ENCODE assay signal across 28 mouse cellular contexts in genomic region chr8:84126742-84127141, GRCm38 (mm10). TPM values are rescaled to one million over a fixed set of nuclear protein-coding genes. Genes with fewer than 3 reads are reported as not detected.
DNase-seq lines count a peak whose midpoint lies in the region; ATAC-seq and TF ChIP-seq lines count a peak whose summit lies in the region.
"Had no signal": no experiment of that assay in that cellular context is flagged by ENCODE, and none has a peak within 500 bp of the region (broad histone marks: within the 10 kb centered on the region; RNA-seq: fewer than 3 reads in every experiment).

No protein-coding gene starts in this region.

- peaks cover 2% of the 10 kb centered on the region for H3K36me3 ChIP-seq in limb, embryonic 14.5 days (ENCODE audit: control insufficient read depth, insufficient read depth, low read length)
- H3K36me3 ChIP-seq: heart, embryonic 15.5 days; intestine, embryonic 15.5 days; liver, embryonic 13.5 days had no signal

- no peak overlapping the region for H3K4me2 ChIP-seq in limb, embryonic 14.5 days (replicated peaks; ENCODE audit: low read depth, low read length, severe bottlenecking)
- H3K4me2 ChIP-seq: heart, embryonic 15.5 days; hindbrain, embryonic 15.5 days; intestine, embryonic 15.5 days; kidney, embryonic 15.5 days; liver, embryonic 13.5 days; lung, embryonic 14.5 days; neural tube, embryonic 13.5 days had no signal

- WGBS in limb, embryonic 14.5 days, result 69% methylated on average over 2 of the region's 2 CpGs

- ATAC-seq in CD4-positive, CD25-positive, alpha-beta regulatory T cell, adult 4 months, result peak; percentile 11
- peak; percentile 13; the same call in 1 of the 2 replicates for ATAC-seq in granulocyte monocyte progenitor cell, adult 5-6 weeks (replicated peaks; ENCODE audit: poor library complexity, severe bottlenecking)
- ATAC-seq in limb, embryonic 14.5 days (ENCODE audit: low FRiP score, low read depth), result no peak
- no peak for ATAC-seq in cerebellum, adult (ENCODE audit: insufficient number of reproducible peaks, low FRiP score, low TSS enrichment)
- ATAC-seq: forebrain, embryonic 16.5 days; intestine, embryonic 15.5 days; Patski had no signal

- H3K9ac ChIP-seq in limb, embryonic 14.5 days (ENCODE audit: low read depth, low read length, severe bottlenecking), result 0 out of 2 replicates have a peak overlapping the region, but pooled peaks have one; percentile 17
- H3K9ac ChIP-seq: heart, embryonic 15.5 days; hindbrain, embryonic 15.5 days; intestine, embryonic 15.5 days; kidney, embryonic 15.5 days; liver, embryonic 13.5 days; neural tube, embryonic 13.5 days had no signal

- 0 out of 2 replicates have a peak overlapping the region, but pooled peaks have one; percentile 5 for H3K27ac ChIP-seq in limb, embryonic 14.5 days (replicated peaks; ENCODE audit: low read depth, low read length)
- H3K27ac ChIP-seq: heart, embryonic 15.5 days; hindbrain, embryonic 15.5 days; intestine, embryonic 15.5 days; kidney, embryonic 15.5 days; liver, embryonic 13.5 days; neural tube, embryonic 13.5 days had no signal

- no peaks in the 10 kb centered on the region for H3K27me3 ChIP-seq in limb, embryonic 14.5 days (ENCODE audit: control insufficient read depth, insufficient read depth, low read length)
- H3K27me3 ChIP-seq: hindbrain, embryonic 15.5 days; intestine, embryonic 15.5 days; kidney, embryonic 15.5 days; liver, embryonic 13.5 days; Patski had no signal

- no peaks in the 10 kb centered on the region for H3K9me3 ChIP-seq in limb, embryonic 14.5 days (ENCODE audit: control insufficient read depth, low read length)
- H3K9me3 ChIP-seq: G1E; heart, embryonic 15.5 days; hindbrain, embryonic 15.5 days; intestine, embryonic 15.5 days; kidney, embryonic 15.5 days; liver, embryonic 13.5 days; megakaryocyte, embryonic 14.5 days; neural tube, embryonic 13.5 days had no signal

- H3K4me3 ChIP-seq in limb, embryonic 14.5 days (replicated peaks; ENCODE audit: low read length), result no peak overlapping the region
- H3K4me3 ChIP-seq: heart, embryonic 15.5 days; hindbrain, embryonic 15.5 days; intestine, embryonic 15.5 days; kidney, embryonic 15.5 days; liver, embryonic 13.5 days; neural tube, embryonic 13.5 days had no signal

- TF ChIP-seq POLR2A in limb, embryonic 14.5 days (IDR thresholded peaks at IDR 0.05; ENCODE audit: borderline replicate concordance, extremely low read depth, insufficient read depth, insufficient read length), result no peak

- DNase-seq in heart, adult 11 months, result peak; percentile 83
- no peak for DNase-seq in heart, adult 8-10 months (ENCODE audit: low spot score)
- DNase-seq in limb, embryonic 14.5 days (ENCODE audit: low spot score), result no peak
- no peak for DNase-seq in right cerebral cortex, postnatal 10 days (ENCODE audit: low spot score in 2 of 2)
- DNase-seq in layer of hippocampus, adult 9-10 months (ENCODE audit: low spot score), result no peak
- DNase-seq: adrenal gland, adult 2 months; cerebellum, adult 18-20 months; cerebellum, postnatal 14 days; embryo, embryonic 11 days; gastrocnemius, postnatal 10 days; heart, postnatal 4 days; liver, embryonic 13.5 days; midbrain, embryonic 14.5 days; retina, postnatal 1 day had no signal

- peaks cover 16% of the 10 kb centered on the region; the same call in 1 of the 2 replicates for H3K4me1 ChIP-seq in limb, embryonic 14.5 days (ENCODE audit: control insufficient read depth, insufficient read depth, low read length)
- H3K4me1 ChIP-seq: hindbrain, embryonic 15.5 days; neural tube, embryonic 13.5 days had no signal

RNA-seq across cellular contexts. Expression of gene Podnl1, which starts 1.0 kb away (rescaled TPM):
- total RNA-seq in heart, adult 8-10 months (2022), result under 1 TPM in 2 of 4 experiments, not detected in 2; 0.11 TPM
- 10 to 100 TPM in 1 of 2 experiments, 1 to 10 TPM in 1; 6.1 to 13.1 TPM for polyA plus RNA-seq in CD4-positive, CD25-positive, alpha-beta regulatory T cell, adult 4 months (2017; shearing (Covaris generic))
- 0.41 TPM in 1 of 2 replicates, not detected in the other for total RNA-seq in granulocyte monocyte progenitor cell, adult 5-6 weeks (2014; fragmentation: Nextera tagmentation)
- total RNA-seq in granulocyte monocyte progenitor cell, adult 5-6 weeks (2017), result 0.26 TPM in 1 of 2 replicates, not detected in the other
- polyA plus RNA-seq in limb, embryonic 14.5 days (2012; rRNA removed), result 4.9 and 6.7 TPM in 2 replicates
- 1.3 and 1.5 TPM in 2 replicates for polyA plus RNA-seq in limb, embryonic 14.5 days (2014; fragmentation: Nextera tagmentation; extraction: Ambion mirVana)
- total RNA-seq: G1E; heart, postnatal 4 days; layer of hippocampus, postnatal 10 days had no signal
- polyA plus RNA-seq: liver, embryonic 13.5 days had no signal

RNA-seq across cellular contexts. Expression of gene Cc2d1a, which starts 21.0 kb away (rescaled TPM):
- 10 to 100 TPM; 10.9 to 14.6 (median 12.3) TPM for total RNA-seq in heart, adult 8-10 months (2022)
- 10 to 100 TPM; 12.7 to 19.2 TPM for polyA plus RNA-seq in CD4-positive, CD25-positive, alpha-beta regulatory T cell, adult 4 months (2017; shearing (Covaris generic))
- total RNA-seq in granulocyte monocyte progenitor cell, adult 5-6 weeks (2014; fragmentation: Nextera tagmentation), result 11.8 and 13.5 TPM in 2 replicates
- total RNA-seq in granulocyte monocyte progenitor cell, adult 5-6 weeks (2017), result 4.2 and 9.0 TPM in 2 replicates
- polyA plus RNA-seq in limb, embryonic 14.5 days (2012; rRNA removed), result 30.9 and 34.3 TPM in 2 replicates
- 21.6 and 22.9 TPM in 2 replicates for polyA plus RNA-seq in limb, embryonic 14.5 days (2014; fragmentation: Nextera tagmentation; extraction: Ambion mirVana)

RNA-seq across cellular contexts. Expression of gene 4930432K21Rik, which starts 21.1 kb away (rescaled TPM):
- total RNA-seq in heart, adult 8-10 months (2022), result 1 to 10 TPM in 1 of 4 experiments, under 1 TPM in 3; 0.17 to 1.2 (median 0.31) TPM
- polyA plus RNA-seq in CD4-positive, CD25-positive, alpha-beta regulatory T cell, adult 4 months (2017; shearing (Covaris generic)), result 1 to 10 TPM; 1.1 to 3.2 TPM
- 1.2 TPM in 1 of 2 replicates, not detected in the other for total RNA-seq in granulocyte monocyte progenitor cell, adult 5-6 weeks (2014; fragmentation: Nextera tagmentation)
- total RNA-seq in granulocyte monocyte progenitor cell, adult 5-6 weeks (2017), result 1.2 and 1.8 TPM in 2 replicates
- polyA plus RNA-seq in limb, embryonic 14.5 days (2012; rRNA removed), result 1.7 TPM in 2 replicates
- 0.44 and 0.72 TPM in 2 replicates for polyA plus RNA-seq in limb, embryonic 14.5 days (2014; fragmentation: Nextera tagmentation; extraction: Ambion mirVana)

RNA-seq across cellular contexts. Expression of gene Dcaf15, which starts 22.2 kb away (rescaled TPM):
- total RNA-seq in heart, adult 8-10 months (2022), result 1 to 10 TPM; 6.3 to 8.2 (median 8.0) TPM
- polyA plus RNA-seq in CD4-positive, CD25-positive, alpha-beta regulatory T cell, adult 4 months (2017; shearing (Covaris generic)), result 10 to 100 TPM; 14.5 to 15.5 TPM
- 19.9 and 23.9 TPM in 2 replicates for total RNA-seq in granulocyte monocyte progenitor cell, adult 5-6 weeks (2014; fragmentation: Nextera tagmentation)
- total RNA-seq in granulocyte monocyte progenitor cell, adult 5-6 weeks (2017), result 15.2 and 16.9 TPM in 2 replicates
- 79.5 and 103 TPM in 2 replicates for polyA plus RNA-seq in limb, embryonic 14.5 days (2012; rRNA removed)
- polyA plus RNA-seq in limb, embryonic 14.5 days (2014; fragmentation: Nextera tagmentation; extraction: Ambion mirVana), result 8.7 and 11.5 TPM in 2 replicates

RNA-seq across cellular contexts. Expression of gene Nanos3, which starts 58.3 kb away (rescaled TPM):
- 1 to 10 TPM in 3 of 4 experiments, under 1 TPM in 1; 0.98 to 1.7 (median 1.5) TPM for total RNA-seq in heart, adult 8-10 months (2022)
- under 1 TPM in 1 of 2 experiments, not detected in 1; 0.81 TPM for polyA plus RNA-seq in CD4-positive, CD25-positive, alpha-beta regulatory T cell, adult 4 months (2017; shearing (Covaris generic))
- 3.5 and 9.6 TPM in 2 replicates for total RNA-seq in granulocyte monocyte progenitor cell, adult 5-6 weeks (2014; fragmentation: Nextera tagmentation)
- not detected in 2 replicates for total RNA-seq in granulocyte monocyte progenitor cell, adult 5-6 weeks (2017)
- 3.0 and 4.8 TPM in 2 replicates for polyA plus RNA-seq in limb, embryonic 14.5 days (2012; rRNA removed)
- 5.4 and 5.8 TPM in 2 replicates for polyA plus RNA-seq in limb, embryonic 14.5 days (2014; fragmentation: Nextera tagmentation; extraction: Ambion mirVana)
- total RNA-seq: G1E had no signal
- polyA plus RNA-seq: G1E had no signal

Comparison
In these comparisons a context has a peak if more than half of its experiments do, and no peak if none do; other contexts are left out.
1. ATAC-seq: peak in CD4-positive, CD25-positive, alpha-beta regulatory T cell, adult 4 months (single experiment) and granulocyte monocyte progenitor cell, adult 5-6 weeks (single experiment); none in limb, embryonic 14.5 days (single experiment) and cerebellum, adult (single experiment).